Mouse (Mus musculus) left cerebral cortex, adult 9 months (tissue): Measurements from ENCODE around the gene Txndc16.

Experiments used
- DNase-seq, 2 experiments: peaks; one replicate each; pipeline ENCODE4 v3.0.0; 2022; ENCODE audit warnings: low spot score in 2 of 2

Gene Txndc16

DNA sequence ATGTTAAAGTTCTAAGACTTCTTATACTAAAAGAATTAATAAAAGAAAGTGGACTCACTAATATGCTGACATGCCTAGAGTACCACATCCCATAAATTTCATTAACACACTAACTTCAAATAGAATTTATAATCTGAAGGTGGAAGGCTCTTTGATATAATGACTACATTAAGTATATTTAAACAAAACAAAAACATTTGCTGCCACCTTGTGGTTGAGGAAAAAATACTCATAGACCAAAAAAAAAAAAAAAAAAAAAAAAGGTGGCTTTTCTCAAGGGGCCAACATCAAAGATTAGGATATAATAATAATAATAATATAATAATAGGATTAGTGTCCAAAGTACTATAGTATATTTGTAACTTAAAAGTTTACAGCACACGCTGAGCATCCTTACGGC, 66.9 kb downstream of the Txndc16 start:
- no peak for DNase-seq

GRCm38 (mm10) chr14:45142511-45142910, 77.6 kb downstream of the Txndc16 start:
- peak; percentile 16 to 72 for DNase-seq

GRCm38 (mm10) chr14:45140344-45141080, 79.6 kb downstream of the Txndc16 start:
- DNase-seq, result no peak

- DNase-seq, result no peak
Measured at GRCm38 (mm10) chr14:45135961-45136360, 84.2 kb downstream of the Txndc16 start.

DNA sequence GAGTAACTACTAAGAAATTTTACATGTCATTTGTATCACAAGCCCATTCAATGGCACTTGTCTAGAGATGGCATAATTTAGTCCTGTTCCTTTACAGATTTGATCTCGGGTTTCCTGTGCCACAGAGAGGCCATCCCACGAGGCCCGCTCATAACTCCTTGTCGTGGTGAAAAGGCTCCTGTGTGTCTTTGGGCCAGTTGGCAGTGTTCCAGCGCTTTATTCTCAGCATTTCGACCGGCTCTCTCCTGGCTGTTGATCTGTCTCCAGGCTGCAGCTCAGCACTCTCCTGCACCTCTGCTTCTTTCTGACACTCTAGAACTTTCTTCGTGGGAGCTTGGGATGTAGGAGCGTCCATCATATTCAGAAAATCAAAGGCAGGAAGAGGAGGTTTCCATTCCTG, 84.6 kb downstream of the Txndc16 start:
- no peak for DNase-seq

DNA sequence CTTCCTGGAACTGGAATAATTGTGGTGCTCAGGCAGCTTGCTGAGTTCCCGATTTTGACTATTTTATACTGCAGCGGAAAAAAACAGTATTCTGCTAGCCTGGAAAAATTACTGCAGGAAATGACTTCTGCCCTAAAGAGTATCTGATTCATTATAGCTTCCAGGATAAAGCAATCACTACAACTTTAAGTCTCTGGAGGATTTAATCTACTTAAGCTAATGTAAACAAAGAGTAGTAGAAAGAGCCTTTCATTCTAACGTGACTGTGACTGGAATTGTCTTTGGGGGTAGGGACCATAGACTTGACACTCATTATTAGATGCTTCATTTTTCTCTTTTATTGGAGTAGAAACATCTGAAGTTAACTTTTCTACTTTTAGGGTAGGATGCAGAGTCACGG, 101.8 kb downstream of the Txndc16 start:
- DNase-seq, result no peak

DNA sequence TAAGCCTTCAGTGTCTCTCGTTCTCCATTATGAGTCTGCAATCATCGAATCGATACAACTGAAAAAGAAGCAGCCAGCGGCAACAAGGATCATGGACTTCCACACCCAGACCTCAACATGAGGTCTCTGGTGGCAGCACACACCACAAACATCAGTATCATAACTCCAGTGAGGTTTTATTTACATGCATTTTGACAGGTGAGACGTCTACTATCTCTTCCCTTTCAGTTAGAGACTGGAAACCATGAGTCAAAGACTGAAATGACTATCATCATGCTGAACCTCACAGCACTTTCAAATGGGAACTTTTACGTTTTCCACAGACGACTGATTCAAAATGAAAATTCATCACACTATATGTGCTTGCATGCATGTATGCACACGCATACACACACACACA, 117.9 kb downstream of the Txndc16 start:
- no peak for DNase-seq

DNA sequence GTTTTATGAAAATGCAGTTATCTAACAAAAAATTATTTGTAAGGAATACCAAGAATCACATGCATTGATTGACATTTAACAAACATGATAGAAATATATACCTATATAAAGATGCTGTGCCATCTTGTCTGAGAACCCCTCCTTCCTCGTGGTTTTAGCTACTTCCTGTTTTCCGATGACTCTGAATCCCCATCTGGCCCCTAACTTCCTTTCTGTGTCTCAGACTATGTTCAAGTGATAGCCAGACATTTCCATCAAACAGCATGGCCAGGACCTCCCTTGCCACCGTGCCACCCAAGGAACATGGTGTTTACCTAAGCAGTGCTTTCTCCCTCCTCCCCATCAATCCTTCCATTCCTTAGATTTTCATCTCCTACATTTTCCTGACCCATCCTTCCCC, 127.8 kb downstream of the Txndc16 start:
- DNase-seq, result no peak

DNA sequence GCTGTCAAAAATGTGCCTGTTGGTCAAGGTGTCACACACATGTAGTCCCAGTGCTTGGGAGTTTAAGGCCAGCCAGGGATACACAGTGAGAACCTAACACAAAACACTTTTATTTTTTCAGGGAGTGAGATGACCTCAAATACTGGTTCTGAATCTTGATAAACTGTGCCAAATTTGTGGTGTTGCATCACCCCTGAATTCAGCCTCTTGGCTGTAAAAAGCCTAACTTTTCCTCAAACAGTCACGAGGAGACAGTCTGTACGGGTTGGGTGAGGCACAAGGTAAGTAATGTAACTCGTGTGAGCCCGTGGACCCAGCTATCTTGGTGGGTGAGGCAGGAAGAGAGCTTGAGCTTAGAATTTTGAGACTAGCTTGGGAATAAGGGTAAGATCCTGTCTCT, 130.1 kb downstream of the Txndc16 start:
- DNase-seq, result no peak

DNA sequence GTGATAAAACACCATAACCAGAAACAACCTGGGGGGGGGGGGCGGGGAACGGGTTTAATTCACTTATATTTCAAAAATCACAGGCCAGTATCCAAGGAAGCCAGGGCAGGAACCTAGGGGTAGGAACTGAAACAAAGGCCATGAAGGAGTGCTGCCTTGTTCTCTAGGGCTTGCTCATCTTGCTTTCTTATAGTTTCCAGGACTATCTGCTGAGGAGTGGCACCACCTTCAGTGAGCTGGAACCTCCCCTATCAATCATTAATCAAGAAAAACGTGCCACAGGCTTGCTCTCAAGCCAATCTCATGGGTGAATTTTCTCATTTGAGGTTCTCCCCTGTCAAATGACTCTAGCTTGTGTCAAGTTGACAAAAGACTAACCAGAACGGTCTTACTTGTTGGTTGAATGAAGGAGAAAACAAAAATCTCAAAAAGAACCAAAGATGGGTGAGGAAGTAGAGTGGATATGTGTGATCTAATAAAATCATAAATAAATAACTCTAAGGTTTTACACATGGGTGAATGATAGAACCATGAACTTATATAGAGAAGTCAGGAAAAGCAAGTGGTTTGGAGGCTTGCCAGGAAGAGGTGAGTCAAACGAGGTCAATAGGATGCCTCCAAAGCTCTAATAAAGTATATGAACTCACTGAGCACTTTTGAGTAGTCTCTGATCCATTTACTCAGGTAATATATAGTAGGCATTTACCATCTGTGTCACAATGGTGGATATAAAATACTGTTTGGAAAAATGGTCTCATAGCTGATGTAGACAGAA, 134.3 kb downstream of the Txndc16 start:
- DNase-seq, result no peak

GRCm38 (mm10) chr14:45084656-45085280, 135.4 kb downstream of the Txndc16 start:
- no peak for DNase-seq

DNA sequence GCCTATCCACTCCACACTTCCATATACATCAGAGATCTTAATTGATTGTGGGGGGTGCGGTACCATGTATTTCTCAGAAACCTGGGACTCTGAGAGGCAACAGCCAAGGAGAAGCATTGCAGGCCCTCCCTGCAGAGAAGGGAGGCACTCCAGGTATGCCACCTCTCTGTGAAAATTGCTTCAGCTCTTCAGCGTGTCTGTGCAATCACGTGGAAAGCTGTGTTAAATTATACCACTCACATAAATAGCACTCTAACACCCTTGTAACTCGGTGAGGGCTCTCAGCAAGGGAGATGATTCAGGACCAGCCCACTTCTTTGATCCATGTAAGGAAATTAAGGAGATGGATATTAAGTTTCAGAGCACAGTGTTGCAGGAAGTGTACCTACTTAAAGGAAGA, 136.6 kb downstream of the Txndc16 start:
- DNase-seq, result peak; percentile 5 to 17
